In genomic region chr10:59287251-59287650, GRCm38 (mm10) we compare ENCODE assay signal across 23 mouse cellular contexts. TPM values are rescaled to one million over a fixed set of nuclear protein-coding genes. Genes with fewer than 3 reads are reported as not detected.
DNase-seq lines count a peak whose midpoint lies in the region; ATAC-seq lines count a peak whose summit lies in the region.
"Had no signal": no experiment of that assay in that cellular context is flagged by ENCODE, and none has a peak within 500 bp of the region (broad histone marks: within the 10 kb centered on the region; RNA-seq: fewer than 3 reads in every experiment).

No protein-coding gene starts in this region.

- no peak overlapping the region for H3K4me3 ChIP-seq in lung, embryonic 16.5 days (ENCODE audit: low read length)
- H3K4me3 ChIP-seq in liver, embryonic 15.5 days (replicated peaks): no peak overlapping the region
- H3K4me3 ChIP-seq: embryonic facial prominence, embryonic 15.5 days; erythroblast, embryonic 14.5 days; forebrain, embryonic 10.5 days; gastrocnemius, adult 2 months; heart, embryonic 10.5 days had no signal

- DNase-seq in heart, adult 11 months: peak; percentile 70
- DNase-seq in heart, postnatal 25 days (ENCODE audit: low spot score): no peak
- DNase-seq in lung, postnatal 14 days: no peak
- DNase-seq in neural tube, embryonic 10.5 days (ENCODE audit: extremely low spot score, low spot score): no peak
- DNase-seq in layer of hippocampus, postnatal 10 days (ENCODE audit: low spot score in 2 of 2): no peak
- DNase-seq: adrenal gland, adult 8-10 months; adrenal gland, postnatal 36 days; B cell, adult 2 months; cerebellum, adult 2 months; cerebellum, postnatal 10 days; gastrocnemius, adult 2 months; gastrocnemius, postnatal 36 days; heart, adult 18-20 months; heart, postnatal 10 days had no signal

- H3K4me1 ChIP-seq in lung, embryonic 16.5 days (replicated peaks; ENCODE audit: control insufficient read depth, insufficient read depth, low read length): peaks cover 20% of the 10 kb centered on the region
- H3K4me1 ChIP-seq in liver, embryonic 15.5 days (replicated peaks): peaks cover 20% of the 10 kb centered on the region

- no peak overlapping the region for H3K9ac ChIP-seq in lung, embryonic 16.5 days (ENCODE audit: low read length)
- H3K9ac ChIP-seq in liver, embryonic 15.5 days: no peak overlapping the region
- H3K9ac ChIP-seq: embryonic facial prominence, embryonic 15.5 days had no signal

- peak overlapping the region; percentile 75 for H3K27ac ChIP-seq in lung, embryonic 16.5 days (ENCODE audit: low read length)
- H3K27ac ChIP-seq in liver, embryonic 15.5 days (replicated peaks): no peak overlapping the region
- H3K27ac ChIP-seq: embryonic facial prominence, embryonic 15.5 days; forebrain, embryonic 10.5 days; gastrocnemius, adult 2 months; heart, embryonic 10.5 days had no signal

- H3K4me2 ChIP-seq in lung, embryonic 16.5 days (ENCODE audit: low read depth, low read length): no peak overlapping the region
- no peak overlapping the region for H3K4me2 ChIP-seq in liver, embryonic 15.5 days
- H3K4me2 ChIP-seq: embryonic facial prominence, embryonic 15.5 days had no signal

- no peaks in the 10 kb centered on the region for H3K36me3 ChIP-seq in lung, embryonic 16.5 days (ENCODE audit: control insufficient read depth, insufficient read depth, low read length)
- no peaks in the 10 kb centered on the region for H3K36me3 ChIP-seq in liver, embryonic 15.5 days (replicated peaks)
- H3K36me3 ChIP-seq: embryonic facial prominence, embryonic 15.5 days; forebrain, embryonic 10.5 days; G1E; heart, embryonic 10.5 days had no signal

- peak; percentile 76 for ATAC-seq in lung, embryonic 16.5 days (ENCODE audit: low read depth)
- peak; percentile 55; the same call in 1 of the 2 replicates for ATAC-seq in liver, embryonic 15.5 days (ENCODE audit: insufficient read depth)
- ATAC-seq: CD4-positive, CD25-positive, alpha-beta regulatory T cell, adult 4 months; forebrain, embryonic 14.5 days had no signal

- intact Hi-C loops in heart, postnatal 25 days (cut with DNase I): no loop called here

- H3K27me3 ChIP-seq in lung, embryonic 16.5 days (ENCODE audit: control insufficient read depth, insufficient read depth, low read depth, low read length): no peaks in the 10 kb centered on the region
- H3K27me3 ChIP-seq in liver, embryonic 15.5 days: no peaks in the 10 kb centered on the region
- H3K27me3 ChIP-seq: embryonic facial prominence, embryonic 15.5 days had no signal

- WGBS in lung, embryonic 16.5 days: 44% methylated on average over 2 of the region's 2 CpGs
- 15% methylated on average over 2 of the region's 2 CpGs for WGBS in liver, embryonic 15.5 days (ENCODE audit: insufficient replicate concordance)

- H3K9me3 ChIP-seq in lung, embryonic 16.5 days (ENCODE audit: control insufficient read depth, low read length): no peaks in the 10 kb centered on the region
- no peaks in the 10 kb centered on the region for H3K9me3 ChIP-seq in liver, embryonic 15.5 days (replicated peaks)
- H3K9me3 ChIP-seq: embryonic facial prominence, embryonic 15.5 days; forebrain, embryonic 10.5 days; G1E; heart, embryonic 10.5 days had no signal

RNA-seq across cellular contexts. Expression of gene P4ha1, which starts 35.8 kb away (rescaled TPM):
- total RNA-seq in heart, postnatal 25 days (2021): 10 to 100 TPM; 36.6 to 51.2 TPM
- polyA plus RNA-seq in lung, embryonic 16.5 days (2015; fragmentation: Nextera tagmentation; extraction: Ambion mirVana): 78.7 and 81.8 TPM in 2 replicates
- polyA plus RNA-seq in liver, embryonic 15.5 days (2015; fragmentation: Nextera tagmentation; extraction: Ambion mirVana): 13.6 and 14.8 TPM in 2 replicates
- total RNA-seq in layer of hippocampus, postnatal 10 days (2021): 10 to 100 TPM; 29.8 to 30.9 TPM
